Comparison of ENCODE assay signal across 10 mouse cellular contexts in the genomic region with DNA sequence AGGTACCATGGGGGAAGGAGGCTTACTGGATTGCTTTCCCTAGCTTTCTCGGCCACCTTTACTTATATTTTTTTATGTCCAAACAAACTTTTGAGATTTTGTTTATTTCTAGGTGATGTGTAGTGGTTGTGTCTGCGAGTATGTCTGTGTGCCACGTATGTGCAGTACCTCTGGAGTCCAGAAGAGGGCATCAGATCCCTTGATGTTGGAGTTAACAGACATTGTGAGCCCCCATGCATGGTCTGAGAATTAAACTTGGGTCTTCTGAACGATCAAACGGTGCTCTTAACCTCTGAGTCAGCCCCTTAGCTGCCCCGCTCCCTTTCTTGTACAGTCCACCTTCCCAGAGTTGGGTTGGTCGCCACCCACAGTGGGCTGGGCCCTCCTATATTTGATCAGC. TPM values are rescaled to one million over a fixed set of nuclear protein-coding genes. Genes with fewer than 3 reads are reported as not detected.
A peak's percentile ranks its signal among the peaks of the same experiment; 100 is the strongest.
DNase-seq lines count a peak whose midpoint lies in the region; ATAC-seq and TF ChIP-seq lines count a peak whose summit lies in the region.
"Had no signal": no experiment of that assay in that cellular context is flagged by ENCODE, and none has a peak within 500 bp of the region (broad histone marks: within the 10 kb centered on the region; RNA-seq: fewer than 3 reads in every experiment).

No protein-coding gene starts in this region.

- peak; percentile 62 for TF ChIP-seq CTCF in intestine, postnatal 0 days (IDR thresholded peaks at IDR 0.05; ENCODE audit: low read depth)

- no peak for ATAC-seq in intestine, postnatal 0 days
- ATAC-seq in intestine, embryonic 16.5 days = no peak
- no peak for ATAC-seq in frontal cortex, adult (ENCODE audit: low TSS enrichment)
- no peak for ATAC-seq in kidney, embryonic 14.5 days (ENCODE audit: low FRiP score, low TSS enrichment)
- ATAC-seq: midbrain, embryonic 13.5 days had no signal

- peak; percentile 26 for DNase-seq in urinary bladder, postnatal 14 days (ENCODE audit: low spot score)
- DNase-seq in urinary bladder, postnatal 25 days (ENCODE audit: low spot score) = no peak
- DNase-seq in lung, postnatal 36 days = peak; percentile 50
- no peak for DNase-seq in cerebellum, adult 8-10 months

- no peaks in the 10 kb centered on the region for H3K36me3 ChIP-seq in intestine, postnatal 0 days (ENCODE audit: control insufficient read depth, insufficient read depth)
- no peaks in the 10 kb centered on the region for H3K36me3 ChIP-seq in intestine, embryonic 16.5 days (ENCODE audit: control insufficient read depth, insufficient read depth, low read length)
- H3K36me3 ChIP-seq in kidney, embryonic 14.5 days (ENCODE audit: control insufficient read depth, insufficient read depth, low read length) = no peaks in the 10 kb centered on the region
- H3K36me3 ChIP-seq: embryonic facial prominence, embryonic 13.5 days; midbrain, embryonic 13.5 days had no signal

- no peak overlapping the region for H3K27ac ChIP-seq in intestine, postnatal 0 days (ENCODE audit: low read depth, low read length)
- H3K27ac ChIP-seq in intestine, embryonic 16.5 days (ENCODE audit: low read length) = no peak overlapping the region
- no peak overlapping the region for H3K27ac ChIP-seq in kidney, embryonic 14.5 days (ENCODE audit: low read depth, low read length)
- H3K27ac ChIP-seq: midbrain, embryonic 13.5 days had no signal

- 80% methylated on average over 7 of the region's 7 CpGs for WGBS in intestine, postnatal 0 days
- WGBS in intestine, embryonic 16.5 days = 78% methylated on average over 7 of the region's 7 CpGs
- 73% methylated on average over 7 of the region's 7 CpGs for WGBS in kidney, embryonic 14.5 days

- H3K4me2 ChIP-seq in intestine, postnatal 0 days (replicated peaks; ENCODE audit: low read depth) = no peak overlapping the region
- no peak overlapping the region for H3K4me2 ChIP-seq in intestine, embryonic 16.5 days (ENCODE audit: low read depth, low read length)
- no peak overlapping the region for H3K4me2 ChIP-seq in kidney, embryonic 14.5 days (replicated peaks; ENCODE audit: low read depth, low read length)
- H3K4me2 ChIP-seq: embryonic facial prominence, embryonic 13.5 days; midbrain, embryonic 13.5 days had no signal

- no peak overlapping the region for H3K9ac ChIP-seq in intestine, postnatal 0 days (ENCODE audit: low read depth, low read length)
- no peak overlapping the region for H3K9ac ChIP-seq in intestine, embryonic 16.5 days (ENCODE audit: low read depth, low read length)
- H3K9ac ChIP-seq in kidney, embryonic 14.5 days (ENCODE audit: low read depth, low read length) = no peak overlapping the region
- H3K9ac ChIP-seq: embryonic facial prominence, embryonic 13.5 days; midbrain, embryonic 13.5 days had no signal

- no peaks in the 10 kb centered on the region for H3K9me3 ChIP-seq in intestine, postnatal 0 days (ENCODE audit: control insufficient read depth)
- H3K9me3 ChIP-seq in intestine, embryonic 16.5 days (ENCODE audit: control insufficient read depth, low read length) = no peaks in the 10 kb centered on the region
- H3K9me3 ChIP-seq in kidney, embryonic 14.5 days (ENCODE audit: control insufficient read depth, low read length) = peaks cover 4% of the 10 kb centered on the region; the same call in 1 of the 2 replicates
- H3K9me3 ChIP-seq: embryonic facial prominence, embryonic 13.5 days; midbrain, embryonic 13.5 days had no signal

- no peaks in the 10 kb centered on the region for H3K4me1 ChIP-seq in intestine, postnatal 0 days (replicated peaks; ENCODE audit: control insufficient read depth, insufficient read depth, low read length)
- 0 out of 2 replicates have a peak, but pooled peaks cover 2% of the 10 kb centered on the region for H3K4me1 ChIP-seq in intestine, embryonic 16.5 days (ENCODE audit: control insufficient read depth, insufficient read depth, low read length)
- 0 out of 2 replicates have a peak, but pooled peaks cover under 1% of the 10 kb centered on the region for H3K4me1 ChIP-seq in kidney, embryonic 14.5 days (ENCODE audit: control insufficient read depth, insufficient read depth, low read length)

- H3K27me3 ChIP-seq in intestine, postnatal 0 days (replicated peaks; ENCODE audit: control insufficient read depth, insufficient read depth, low read length) = no peaks in the 10 kb centered on the region
- H3K27me3 ChIP-seq in intestine, embryonic 16.5 days (replicated peaks; ENCODE audit: control insufficient read depth, insufficient read depth, low read length) = no peaks in the 10 kb centered on the region
- H3K27me3 ChIP-seq in kidney, embryonic 14.5 days (ENCODE audit: control insufficient read depth, insufficient read depth, low read length) = no peaks in the 10 kb centered on the region
- H3K27me3 ChIP-seq: embryonic facial prominence, embryonic 13.5 days had no signal

- H3K4me3 ChIP-seq in intestine, postnatal 0 days (ENCODE audit: low read depth, low read length) = no peak overlapping the region
- no peak overlapping the region for H3K4me3 ChIP-seq in intestine, embryonic 16.5 days (ENCODE audit: low read length)
- H3K4me3 ChIP-seq in kidney, embryonic 14.5 days (ENCODE audit: low read length) = no peak overlapping the region
- H3K4me3 ChIP-seq: embryonic facial prominence, embryonic 13.5 days; midbrain, embryonic 13.5 days had no signal

RNA-seq across cellular contexts. Expression of a gene that starts 4.4 kb away (rescaled TPM):
- 5.1 and 5.5 TPM in 2 replicates for polyA plus RNA-seq in intestine, postnatal 0 days (2015; fragmentation: Nextera tagmentation; extraction: Ambion mirVana)
- polyA plus RNA-seq in intestine, embryonic 16.5 days (2015; fragmentation: Nextera tagmentation; extraction: Ambion mirVana) = 5.6 and 6.1 TPM in 2 replicates
- polyA plus RNA-seq in kidney, embryonic 14.5 days (2014; fragmentation: Nextera tagmentation; extraction: Ambion mirVana) = 5.5 and 8.0 TPM in 2 replicates

Comparison
In these comparisons a context has a peak if more than half of its experiments do, and no peak if none do; other contexts are left out.
1. DNase-seq: peak in urinary bladder, postnatal 14 days (single experiment) and lung, postnatal 36 days (single experiment); none in urinary bladder, postnatal 25 days (single experiment) and cerebellum, adult 8-10 months (single experiment).